Mouse (Mus musculus) left cerebral cortex, adult 2 months (tissue): ENCODE measurements at regions not wholly inside any gene's neighbourhood (a gene's known extent, or its start where the extent isn't known, plus 50 kb on each side); places are given as distances from the start of the nearest gene placed in this dataset.

ENCODE experiments used
- DNase-seq, 2 experiments: peaks; one replicate each; pipeline ENCODE4 v3.0.0; 2021 to 2022; ENCODE audit warnings: low spot score in 2 of 2, mixed read lengths in 1 of 2; ENCODE audit errors: extremely low spot score in 1 of 2
- H3K27ac ChIP-seq: fragments of 200-600 bp; 2 replicates; pipeline ENCODE4 v1.8.1; 2022
- H3K4me3 ChIP-seq: fragments of 200-600 bp; 2 replicates; pipeline ENCODE4 v1.8.1; 2022
- CTCF ChIP-seq: fragments of 200-600 bp; IDR thresholded peaks from 2 replicates; pipeline ENCODE4 v1.8.1; 2022; ENCODE audit warnings: antibody characterized with exemption, mild to moderate bottlenecking, moderate library complexity
- intact Hi-C: fragments of 180-260 bp; cut with DNase I; formaldehyde crosslinking; loops from one replicate; pipeline ENCODE4 v1.15.1; 2025

DNA sequence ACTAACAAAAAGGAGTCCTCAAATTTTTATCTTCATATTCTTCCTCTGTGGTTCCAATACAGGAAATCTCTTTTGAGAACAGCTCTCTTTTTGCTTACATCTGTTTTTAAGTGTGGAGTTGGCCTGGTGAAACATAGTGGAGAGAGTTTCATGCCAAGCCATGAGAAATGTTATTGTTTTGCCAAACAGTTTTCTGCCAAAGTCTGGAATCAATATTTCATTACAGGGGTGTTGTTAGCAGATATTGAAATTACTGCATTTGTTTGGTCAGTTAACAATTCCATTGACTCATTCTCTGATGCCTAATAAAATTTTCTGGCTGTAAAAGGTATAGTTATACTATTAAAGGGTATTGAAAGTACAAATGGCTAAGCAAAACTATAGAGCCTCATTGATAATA, 1285.2 kb upstream of the Gm7489 start:
- TF ChIP-seq CTCF, result no peak
- Histone ChIP-seq H3K4me3 (no peak overlapping the region), H3K27ac (no peak overlapping the region)
- DNase-seq, result no peak
- intact Hi-C loops, result no loop called here

DNA sequence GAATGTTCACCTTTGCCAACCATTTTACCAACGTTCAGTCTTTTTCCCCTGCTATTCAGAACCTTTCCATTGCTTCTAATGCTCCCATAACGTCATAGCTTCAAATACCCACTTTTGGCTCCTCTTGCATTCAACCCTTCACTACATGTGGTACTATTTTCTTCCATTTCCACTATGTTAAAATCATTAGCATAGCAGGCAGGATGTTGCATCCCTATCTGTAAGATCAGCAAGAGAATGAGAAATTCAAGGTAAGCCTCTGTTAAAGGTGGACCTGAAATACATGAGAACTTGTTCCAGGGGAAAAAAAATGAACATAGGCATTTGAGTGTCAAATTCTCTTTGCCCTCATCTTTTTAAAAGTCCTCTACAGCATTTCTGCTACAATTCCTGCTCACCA, 1284.7 kb upstream of the Gm7489 start:
- intact Hi-C loops, result no loop called here
- no peak for TF ChIP-seq CTCF

DNA sequence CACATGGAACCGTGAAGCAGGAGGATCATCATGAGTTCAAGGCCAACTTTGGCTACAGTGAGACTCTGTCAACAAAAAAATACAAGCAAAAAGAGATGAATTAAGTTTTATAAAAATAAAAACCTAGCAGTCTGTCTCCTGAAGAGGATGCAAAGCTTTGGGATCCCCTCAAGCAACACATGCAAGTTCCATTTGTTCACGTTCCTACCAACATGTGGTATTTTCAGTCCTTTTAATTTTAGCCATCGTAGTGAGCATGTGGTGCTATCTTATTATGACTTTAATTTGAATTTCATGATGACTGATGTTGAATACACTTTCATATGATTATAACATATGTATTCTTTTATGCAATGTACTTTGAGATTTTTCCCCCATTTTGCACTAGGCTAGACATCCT, 1244.9 kb upstream of the Gm7489 start:
- intact Hi-C loops, result no loop called here
- no peak for TF ChIP-seq CTCF
- Histone ChIP-seq H3K27ac (no peak overlapping the region), H3K4me3 (no peak overlapping the region)
- no peak for DNase-seq

More for the DNA sequence above, 1284.7 kb upstream of the Gm7489 start:
- Histone ChIP-seq H3K4me3 (no peak overlapping the region), H3K27ac (no peak overlapping the region)
- DNase-seq, result no peak

DNA sequence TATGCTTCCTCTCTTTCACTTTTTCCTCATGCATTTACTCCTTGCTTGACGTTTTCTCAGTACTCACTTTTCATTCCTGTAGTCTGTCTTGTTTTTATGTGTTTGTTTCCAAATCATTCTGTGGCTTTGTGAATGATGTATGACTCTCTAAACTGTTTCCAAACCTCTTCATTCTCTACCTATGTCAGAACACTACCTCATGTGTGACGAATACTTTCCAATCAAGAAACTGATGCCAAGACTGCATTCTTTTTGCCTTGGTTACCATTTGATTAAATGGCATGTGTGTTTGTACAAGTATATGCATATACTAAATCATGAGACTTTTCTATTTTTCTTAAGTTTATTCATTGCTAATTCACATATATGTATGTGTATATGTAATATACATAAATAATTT, 1238.7 kb upstream of the Gm7489 start:
- DNase-seq, result no peak
- Histone ChIP-seq H3K4me3 (no peak overlapping the region), H3K27ac (no peak overlapping the region)
- TF ChIP-seq CTCF, result no peak
- intact Hi-C loops, result no loop called here

DNA sequence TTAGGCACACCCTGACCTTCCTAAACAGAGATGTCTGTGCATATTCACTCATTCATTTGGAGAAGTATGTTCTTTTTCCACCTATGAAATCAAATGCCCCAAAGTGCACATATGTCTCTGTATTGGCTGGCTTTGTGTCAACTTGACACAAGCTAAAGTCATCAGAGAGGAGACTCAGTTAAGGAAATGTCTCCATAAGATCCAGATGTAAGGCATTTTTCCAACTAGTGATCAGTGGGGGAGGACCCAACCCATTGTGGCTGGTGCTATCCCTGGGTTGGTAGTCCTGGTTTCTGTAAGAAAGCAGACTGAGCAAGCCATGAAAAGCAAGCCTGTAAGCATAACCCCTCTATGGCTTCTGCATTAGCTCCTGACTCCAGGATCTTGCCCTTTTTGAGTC, 1226.8 kb upstream of the Gm7489 start:
- Histone ChIP-seq H3K27ac (no peak overlapping the region), H3K4me3 (no peak overlapping the region)
- TF ChIP-seq CTCF, result no peak
- no peak for DNase-seq
- intact Hi-C loops, result no loop called here
